Mouse (Mus musculus) hindbrain, embryonic 12.5 days (tissue): ENCODE data around the gene Phospho1. TPM values are rescaled to one million over a fixed set of nuclear protein-coding genes. Genes with fewer than 3 reads are reported as not detected.

Experiments used
- polyA plus RNA-seq: library from polyadenylated mRNA; unstranded; fragments of >200 nt; fragmentation: Nextera tagmentation; extraction: Ambion mirVana; gene quantifications from 2 replicates; pipeline ENCODE4 v1.2.1, GENCODE M21; 2016

The Phospho1 gene
- polyA plus RNA-seq, 1 experiment from 2014 or later, result not detected

Other genes with a start within 250 kb of the Phospho1 start
- 38.6 and 41.3 TPM in 2 replicates for gene Ngfr, start 236.8 kb upstream of the Phospho1 start, polyA plus RNA-seq
- gene Phb, start 157.5 kb upstream of the Phospho1 start, polyA plus RNA-seq, result 186 and 188 TPM in 2 replicates
- 30.5 and 31.1 TPM in 2 replicates for gene Zfp652, start 111.8 kb upstream of the Phospho1 start, polyA plus RNA-seq
- gene B130006D01Rik, start 100.9 kb upstream of the Phospho1 start, polyA plus RNA-seq, result 1.4 and 1.8 TPM in 2 replicates
- 5.5 and 7.9 TPM in 2 replicates for gene Gngt2, start 12.7 kb downstream of the Phospho1 start, polyA plus RNA-seq
- gene Abi3, start 18.0 kb downstream of the Phospho1 start, polyA plus RNA-seq, result 3.7 and 4.7 TPM in 2 replicates
- gene B4galnt2, start 90.4 kb downstream of the Phospho1 start, polyA plus RNA-seq, result not detected in 2 replicates
- gene Igf2bp1, start 181.4 kb downstream of the Phospho1 start, polyA plus RNA-seq, result 71.1 and 73.3 TPM in 2 replicates
- not detected in 2 replicates for gene Gip, start 200.0 kb downstream of the Phospho1 start, polyA plus RNA-seq
- gene Snf8, start 210.4 kb downstream of the Phospho1 start, polyA plus RNA-seq, result 115 and 118 TPM in 2 replicates
- 40.7 and 43.4 TPM in 2 replicates for gene Ube2z, start 240.9 kb downstream of the Phospho1 start, polyA plus RNA-seq